Mouse (Mus musculus) right cerebral cortex, postnatal 25 days (tissue): ENCODE data around the gene Il4ra.

Source experiments
- DNase-seq: peaks from one replicate; pipeline ENCODE4 v3.0.0; 2022

The Il4ra gene

GRCm38 (mm10) chr7:125601821-125602448 lies 50.0 kb downstream of the Il4ra start:
- no peak for DNase-seq

GRCm38 (mm10) chr7:125603185-125603631 lies 51.3 kb downstream of the Il4ra start, which contains the start of gene Il21r:
Gene Il21r (plus strand): TSS chr7:125603429.
- DNase-seq: peak; percentile 15

- DNase-seq: no peak
Measured at GRCm38 (mm10) chr7:125604362-125605319, 52.7 kb downstream of the Il4ra start.

GRCm38 (mm10) chr7:125605725-125606139 lies 53.8 kb downstream of the Il4ra start:
- DNase-seq: no peak

GRCm38 (mm10) chr7:125606265-125607164 lies 54.6 kb downstream of the Il4ra start:
- no peak for DNase-seq

- no peak for DNase-seq
Measured at GRCm38 (mm10) chr7:125607384-125608182, 55.7 kb downstream of the Il4ra start.

GRCm38 (mm10) chr7:125608183-125608688 lies 56.3 kb downstream of the Il4ra start:
- no peak for DNase-seq

GRCm38 (mm10) chr7:125613579-125613978 lies 61.7 kb downstream of the Il4ra start:
- no peak for DNase-seq

- no peak for DNase-seq
Measured at GRCm38 (mm10) chr7:125615453-125615852, 63.5 kb downstream of the Il4ra start.

- no peak for DNase-seq
Measured at GRCm38 (mm10) chr7:125618016-125618415, 66.1 kb downstream of the Il4ra start.

- no peak for DNase-seq
Measured at GRCm38 (mm10) chr7:125620077-125620476, 68.2 kb downstream of the Il4ra start.

- DNase-seq: no peak
Measured at GRCm38 (mm10) chr7:125622741-125623685, 71.1 kb downstream of the Il4ra start.

GRCm38 (mm10) chr7:125625219-125625618 lies 73.3 kb downstream of the Il4ra start:
- no peak for DNase-seq

GRCm38 (mm10) chr7:125625829-125626228 lies 73.9 kb downstream of the Il4ra start:
- DNase-seq: no peak
